Mouse (Mus musculus): Measurements from ENCODE around the gene Mrgpra3. TPM values are rescaled to one million over a fixed set of nuclear protein-coding genes. Genes with fewer than 3 reads are reported as not detected.

Mrgpra3 gene
- polyA plus RNA-seq (2012; ENCODE audit: insufficient read depth, low replicate concordance), result not detected in 2 replicates

DNA sequence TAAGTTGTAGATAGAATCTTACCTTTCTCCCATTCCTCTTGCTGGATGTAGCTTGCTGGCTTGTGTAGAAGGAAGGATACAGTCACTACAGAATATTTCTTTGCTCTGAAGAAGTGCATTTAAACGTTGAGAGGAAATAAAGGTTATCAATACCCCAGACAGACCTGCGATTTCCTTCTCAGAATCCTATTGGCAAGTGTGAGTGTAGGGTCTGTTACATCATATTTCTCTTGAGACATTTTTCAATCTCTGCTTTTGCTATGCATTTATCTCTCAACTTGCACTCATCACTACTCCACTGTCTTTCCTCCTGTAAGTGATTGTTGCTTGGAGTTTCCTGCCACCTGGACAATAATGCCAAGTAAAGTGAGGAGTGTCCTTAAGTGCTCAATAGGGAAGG lies at the start of gene Mrgpra3:
Gene Mrgpra3 (minus strand): TSS at position 101 of the 400 bp plus-strand sequence.
- no peaks in the 10 kb centered on the region for H3K4me1 ChIP-seq
- H3K27me3 ChIP-seq (replicated peaks), result no peaks in the 10 kb centered on the region
- no peak within 1 kb of the TSS for H3K4me3 ChIP-seq (replicated peaks)
- peaks cover 31% of the 10 kb centered on the region for H3K9me3 ChIP-seq
- H3K36me3 ChIP-seq (replicated peaks; ENCODE audit: low read length), result no peaks in the 10 kb centered on the region
- no peak for TF ChIP-seq GATA1 (IDR thresholded peaks at IDR 0.05; ENCODE audit: borderline replicate concordance, low read length)
- TF ChIP-seq FLI1 (IDR thresholded peaks at IDR 0.05; ENCODE audit: low read length), result no peak

Other genes starting within 250 kb of the Mrgpra3 start
- not detected in 2 replicates for gene Mrgpra1, start 247.1 kb downstream of the Mrgpra3 start, polyA plus RNA-seq (2012; ENCODE audit: insufficient read depth, low replicate concordance)
- gene Mrgpra2a, start 149.2 kb downstream of the Mrgpra3 start, polyA plus RNA-seq (2012; ENCODE audit: insufficient read depth, low replicate concordance), result not detected in 2 replicates
- 2.9 TPM in 1 of 2 replicates, not detected in the other for gene Mrgpra2b, start 72.5 kb downstream of the Mrgpra3 start, polyA plus RNA-seq (2012; ENCODE audit: insufficient read depth, low replicate concordance)